Mouse (Mus musculus): Measurements from ENCODE around the gene Selenoi. TPM values are rescaled to one million over a fixed set of nuclear protein-coding genes. Genes with fewer than 3 reads are reported as not detected.
A peak's percentile ranks its signal among the peaks of the same experiment; 100 is the strongest.
"Not testable (repeated sequence)": the region's sequence is repeated elsewhere in the genome, so short reads cannot be mapped to it uniquely, and the experiment has no call there.

Selenoi gene
- polyA plus RNA-seq, 1 experiment from 2014 or later: 19.6 TPM

- H3K4me3 ChIP-seq: no peak overlapping the region
- no peaks in the 10 kb centered on the region for H3K4me1 ChIP-seq
- H3K27me3 ChIP-seq: no peaks in the 10 kb centered on the region
- no peaks in the 10 kb centered on the region for H3K9me3 ChIP-seq
- ATAC-seq (ENCODE audit: insufficient number of reproducible peaks, insufficient read depth, low FRiP score, low TSS enrichment): no peak
- no peak overlapping the region for H3K4me2 ChIP-seq (replicated peaks)
- no peaks in the 10 kb centered on the region for H3K36me3 ChIP-seq
- H3K27ac ChIP-seq: no peak overlapping the region
- H3K9ac ChIP-seq: no peak overlapping the region
- WGBS: 66% methylated on average over 6 of the region's 6 CpGs
Measured at GRCm38 (mm10) chr5:30207276-30207675, 25.1 kb upstream of the Selenoi start.

DNA sequence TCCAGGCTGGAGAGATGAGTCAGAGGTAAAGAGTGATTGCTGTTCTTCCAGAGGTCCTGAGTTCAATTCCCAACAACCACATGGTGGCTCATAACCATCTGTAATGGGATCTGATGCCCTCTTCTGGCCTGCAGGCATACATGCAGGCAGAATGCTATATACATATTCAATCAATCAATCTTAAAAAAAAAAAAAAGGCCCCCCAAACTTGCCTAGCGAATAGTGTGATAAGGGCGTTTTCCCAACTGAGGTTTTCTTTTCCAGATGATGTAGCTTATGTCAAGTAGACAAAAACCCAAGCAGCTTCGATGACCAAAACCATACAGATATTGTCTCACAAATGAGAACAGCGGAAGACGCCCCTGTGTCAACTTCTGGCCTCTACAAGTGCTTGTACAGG is 21.6 kb upstream of the Selenoi start:
- H3K27me3 ChIP-seq; H3K4me2 ChIP-seq (replicated peaks); H3K4me3 ChIP-seq; ATAC-seq (ENCODE audit: insufficient number of reproducible peaks, insufficient read depth, low FRiP score, low TSS enrichment); H3K9me3 ChIP-seq; H3K4me1 ChIP-seq; H3K9ac ChIP-seq; H3K27ac ChIP-seq; H3K36me3 ChIP-seq: not testable (repeated sequence)
- 90% methylated on average over 5 of the region's 5 CpGs for WGBS

GRCm38 (mm10) chr5:30214889-30215288 is 17.5 kb upstream of the Selenoi start:
- Histone ChIP-seq H3K4me3 (no peak overlapping the region), H3K9me3 (no peaks in the 10 kb centered on the region), H3K9ac (no peak overlapping the region), H3K36me3 (no peaks in the 10 kb centered on the region), H3K27me3 (no peaks in the 10 kb centered on the region), H3K4me1 (no peaks in the 10 kb centered on the region), H3K4me2 (replicated peaks) (no peak overlapping the region), H3K27ac (no peak overlapping the region)
- 14% methylated on average over 4 of the region's 4 CpGs for WGBS
- no peak for ATAC-seq (ENCODE audit: insufficient number of reproducible peaks, insufficient read depth, low FRiP score, low TSS enrichment)

DNA sequence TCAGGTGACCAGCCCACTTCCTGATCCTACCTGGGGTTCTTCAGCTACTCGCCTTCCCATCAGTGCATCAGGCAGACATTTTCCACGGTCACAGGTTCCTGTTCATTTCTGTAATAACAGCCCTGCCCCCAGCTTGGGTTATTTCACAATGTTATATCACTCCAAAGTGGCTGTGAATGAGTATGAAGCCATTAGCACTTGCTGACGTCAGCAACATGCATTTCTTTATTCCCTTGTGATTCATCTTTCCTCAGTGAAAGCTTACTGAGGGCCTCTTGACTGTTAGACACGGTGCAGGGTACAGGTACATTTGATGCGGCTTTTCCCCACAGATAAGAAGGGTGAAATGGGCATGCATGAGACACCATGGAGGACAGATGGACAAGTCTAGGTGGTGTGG is 16.4 kb upstream of the Selenoi start:
- Histone ChIP-seq H3K4me1 (no peaks in the 10 kb centered on the region), H3K27ac (no peak overlapping the region), H3K9ac (no peak overlapping the region), H3K9me3 (no peaks in the 10 kb centered on the region), H3K4me3 (no peak overlapping the region), H3K4me2 (replicated peaks) (no peak overlapping the region), H3K36me3 (no peaks in the 10 kb centered on the region), H3K27me3 (no peaks in the 10 kb centered on the region)
- WGBS: 70% methylated on average over 5 of the region's 5 CpGs
- ATAC-seq (ENCODE audit: insufficient number of reproducible peaks, insufficient read depth, low FRiP score, low TSS enrichment): no peak

GRCm38 (mm10) chr5:30219715-30220114 is 12.7 kb upstream of the Selenoi start:
- Histone ChIP-seq H3K36me3 (no peaks in the 10 kb centered on the region), H3K4me2 (replicated peaks) (no peak overlapping the region), H3K4me3 (no peak overlapping the region), H3K4me1 (no peaks in the 10 kb centered on the region), H3K9me3 (no peaks in the 10 kb centered on the region), H3K27ac (no peak overlapping the region), H3K9ac (no peak overlapping the region), H3K27me3 (no peaks in the 10 kb centered on the region)
- WGBS: 89% methylated on average over 2 of the region's 2 CpGs
- no peak for ATAC-seq (ENCODE audit: insufficient number of reproducible peaks, insufficient read depth, low FRiP score, low TSS enrichment)

- no peaks in the 10 kb centered on the region for H3K36me3 ChIP-seq
- ATAC-seq (ENCODE audit: insufficient number of reproducible peaks, insufficient read depth, low FRiP score, low TSS enrichment): no peak
- WGBS: 92% methylated on average over 8 of the region's 8 CpGs
- no peak overlapping the region for H3K4me3 ChIP-seq
- H3K27ac ChIP-seq: no peak overlapping the region
- H3K9me3 ChIP-seq: no peaks in the 10 kb centered on the region
- no peak overlapping the region for H3K9ac ChIP-seq
- H3K27me3 ChIP-seq: no peaks in the 10 kb centered on the region
- no peaks in the 10 kb centered on the region for H3K4me1 ChIP-seq
- H3K4me2 ChIP-seq (replicated peaks): no peak overlapping the region
Measured at GRCm38 (mm10) chr5:30220666-30221065, 11.7 kb upstream of the Selenoi start.

- no peaks in the 10 kb centered on the region for H3K4me1 ChIP-seq
- ATAC-seq (ENCODE audit: insufficient number of reproducible peaks, insufficient read depth, low FRiP score, low TSS enrichment): no peak
- no peak overlapping the region for H3K4me2 ChIP-seq (replicated peaks)
- no peaks in the 10 kb centered on the region for H3K36me3 ChIP-seq
- H3K27me3 ChIP-seq: no peaks in the 10 kb centered on the region
- no peaks in the 10 kb centered on the region for H3K9me3 ChIP-seq
- H3K27ac ChIP-seq: no peak overlapping the region
- H3K4me3 ChIP-seq: no peak overlapping the region
- WGBS: 96% methylated on average over 8 of the region's 8 CpGs
- H3K9ac ChIP-seq: no peak overlapping the region
Measured at GRCm38 (mm10) chr5:30222681-30223080, 9.7 kb upstream of the Selenoi start.

DNA sequence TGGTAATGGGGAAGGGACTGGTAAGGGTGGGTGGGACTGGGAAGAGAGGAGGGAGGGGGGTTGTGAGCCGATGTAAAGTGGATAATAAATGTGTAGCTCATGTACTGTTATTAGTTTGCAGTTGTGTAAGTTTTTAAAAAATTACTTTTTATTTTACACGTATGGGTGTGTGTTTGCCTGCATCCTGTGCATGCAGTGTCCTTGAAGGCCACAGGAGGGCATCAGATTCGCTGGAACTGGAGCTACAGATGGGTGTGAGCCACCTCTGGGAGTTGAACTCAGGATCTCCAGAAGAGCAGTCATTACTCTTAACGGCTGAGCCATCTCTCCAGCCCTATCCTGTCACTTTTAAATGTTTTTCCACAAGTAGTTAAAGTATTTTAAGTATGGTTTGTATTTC is 1.5 kb upstream of the Selenoi start:
- Histone ChIP-seq H3K27me3 (no peaks in the 10 kb centered on the region), H3K36me3 (0 out of 2 replicates have a peak, but pooled peaks cover 2% of the 10 kb centered on the region), H3K27ac (no peak overlapping the region), H3K4me1 (peaks cover 14% of the 10 kb centered on the region), H3K4me2 (replicated peaks) (no peak overlapping the region), H3K9me3 (no peaks in the 10 kb centered on the region), H3K4me3 (no peak overlapping the region), H3K9ac (no peak overlapping the region)
- 80% methylated on average over 4 of the region's 4 CpGs for WGBS
- ATAC-seq (ENCODE audit: insufficient number of reproducible peaks, insufficient read depth, low FRiP score, low TSS enrichment): no peak

GRCm38 (mm10) chr5:30231891-30232270 is 500 bp upstream of the Selenoi start:
- H3K4me1 ChIP-seq: peaks cover 14% of the 10 kb centered on the region
- WGBS: 49% methylated on average over 16 of the region's 16 CpGs
- no peaks in the 10 kb centered on the region for H3K9me3 ChIP-seq
- peak overlapping the region; percentile 63 for H3K9ac ChIP-seq
- peak overlapping the region; percentile 72 for H3K27ac ChIP-seq
- H3K27me3 ChIP-seq: no peaks in the 10 kb centered on the region
- 0 out of 2 replicates have a peak, but pooled peaks cover 2% of the 10 kb centered on the region for H3K36me3 ChIP-seq
- H3K4me3 ChIP-seq: peak overlapping the region; percentile 67
- H3K4me2 ChIP-seq (replicated peaks): peak overlapping the region; percentile 74
- no peak for ATAC-seq (ENCODE audit: insufficient number of reproducible peaks, insufficient read depth, low FRiP score, low TSS enrichment)

DNA sequence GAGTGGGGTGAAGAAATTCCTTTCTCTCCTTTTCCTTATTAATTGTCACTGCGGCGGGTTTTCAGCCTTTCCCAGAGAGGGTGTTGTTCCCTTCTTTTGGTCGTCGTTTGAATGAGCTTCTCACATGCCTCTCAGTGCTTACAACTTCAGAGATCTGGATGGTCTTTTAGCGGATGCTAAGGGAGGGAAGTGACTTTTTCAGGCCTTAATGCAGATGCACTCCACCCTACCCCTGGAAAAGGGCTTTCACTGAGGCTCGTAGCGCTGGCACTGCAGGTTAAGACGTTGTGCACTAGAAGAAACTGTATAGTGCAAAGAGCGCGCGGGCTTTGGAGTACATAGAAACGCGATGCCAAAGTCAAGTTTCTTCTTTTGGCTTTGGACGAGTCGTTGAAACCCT is 661 bp downstream of the Selenoi start:
- WGBS: 7% methylated on average over 15 of the region's 15 CpGs
- Histone ChIP-seq H3K36me3 (0 out of 2 replicates have a peak, but pooled peaks cover 2% of the 10 kb centered on the region), H3K4me2 (replicated peaks) (peak overlapping the region; percentile 74), H3K9me3 (no peaks in the 10 kb centered on the region), H3K27me3 (no peaks in the 10 kb centered on the region), H3K4me1 (peaks cover 14% of the 10 kb centered on the region), H3K4me3 (peak overlapping the region; percentile 67), H3K9ac (peak overlapping the region; percentile 71), H3K27ac (peak overlapping the region; percentile 88)
- ATAC-seq (ENCODE audit: insufficient number of reproducible peaks, insufficient read depth, low FRiP score, low TSS enrichment): no peak

GRCm38 (mm10) chr5:30233979-30234378 is 1.6 kb downstream of the Selenoi start:
- H3K27me3 ChIP-seq: no peaks in the 10 kb centered on the region
- peak overlapping the region; percentile 74 for H3K4me2 ChIP-seq (replicated peaks)
- H3K9ac ChIP-seq: no peak overlapping the region
- WGBS: 73% methylated on average over 8 of the region's 8 CpGs
- H3K4me1 ChIP-seq: peaks cover 14% of the 10 kb centered on the region
- no peak overlapping the region for H3K27ac ChIP-seq
- H3K9me3 ChIP-seq: no peaks in the 10 kb centered on the region
- ATAC-seq (ENCODE audit: insufficient number of reproducible peaks, insufficient read depth, low FRiP score, low TSS enrichment): no peak
- peak overlapping the region; percentile 67 for H3K4me3 ChIP-seq
- 0 out of 2 replicates have a peak, but pooled peaks cover 2% of the 10 kb centered on the region for H3K36me3 ChIP-seq

DNA sequence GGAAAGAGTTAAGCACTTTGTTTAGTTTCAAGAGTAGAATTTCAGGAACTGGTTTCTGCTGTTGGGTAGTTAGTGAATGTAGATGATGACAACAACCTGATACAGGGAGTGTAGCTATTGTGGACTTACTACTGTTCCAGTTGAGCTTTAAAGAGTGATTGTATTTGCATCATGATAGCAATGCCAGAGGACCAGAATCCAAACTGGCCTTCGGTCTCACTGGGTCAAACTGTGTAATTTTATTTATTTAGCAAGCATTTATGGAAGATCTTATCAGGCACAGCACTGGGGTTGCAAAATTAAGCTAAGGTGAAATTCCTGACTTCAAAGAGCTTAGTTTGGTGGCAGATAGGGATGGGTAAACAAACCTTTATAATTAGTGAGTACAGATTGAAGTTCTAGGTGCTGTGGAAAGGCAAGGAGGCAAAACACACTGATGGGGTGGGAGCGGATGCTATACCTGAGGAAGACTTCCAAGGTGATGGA is 3.3 kb downstream of the Selenoi start:
- Histone ChIP-seq H3K27me3 (no peaks in the 10 kb centered on the region), H3K4me2 (replicated peaks) (no peak overlapping the region), H3K36me3 (no peaks in the 10 kb centered on the region), H3K27ac (no peak overlapping the region), H3K4me3 (no peak overlapping the region), H3K9ac (no peak overlapping the region), H3K4me1 (peaks cover 14% of the 10 kb centered on the region), H3K9me3 (no peaks in the 10 kb centered on the region)
- WGBS: 87% methylated on average over 2 of the region's 2 CpGs
- no peak for ATAC-seq (ENCODE audit: insufficient number of reproducible peaks, insufficient read depth, low FRiP score, low TSS enrichment)

DNA sequence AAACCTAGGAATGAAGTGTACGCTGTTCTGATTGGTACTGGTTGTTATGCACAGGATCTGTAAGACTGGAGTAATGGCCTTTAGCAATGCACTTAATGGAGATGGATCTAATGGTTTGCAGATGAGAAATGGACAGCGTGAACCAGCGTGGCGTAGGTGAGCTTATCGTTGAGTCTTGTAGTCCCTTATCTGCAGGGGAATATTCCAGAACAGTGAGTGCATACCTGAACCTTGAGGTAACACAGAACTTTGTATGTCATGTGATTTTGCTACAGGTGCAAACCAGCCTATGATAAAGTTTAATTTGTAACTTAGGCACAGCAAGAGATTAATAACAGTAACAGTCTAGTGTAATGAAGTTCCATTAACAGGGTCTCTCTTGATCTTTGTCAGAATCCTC is 6.2 kb downstream of the Selenoi start:
- Histone ChIP-seq H3K9ac (no peak overlapping the region), H3K27ac (no peak overlapping the region), H3K27me3 (no peaks in the 10 kb centered on the region), H3K4me1 (peaks cover 9% of the 10 kb centered on the region), H3K4me3 (no peak overlapping the region), H3K4me2 (replicated peaks) (no peak overlapping the region), H3K9me3 (no peaks in the 10 kb centered on the region), H3K36me3 (no peaks in the 10 kb centered on the region)
- ATAC-seq (ENCODE audit: insufficient number of reproducible peaks, insufficient read depth, low FRiP score, low TSS enrichment): no peak
- 97% methylated on average over 5 of the region's 5 CpGs for WGBS
